Mouse (Mus musculus) gastrocnemius, postnatal 10 days (tissue): ENCODE measurements around the gene Ifi27. TPM values are rescaled to one million over a fixed set of nuclear protein-coding genes. Genes with fewer than 3 reads are reported as not detected.
A peak's percentile ranks its signal among the peaks of the same experiment; 100 is the strongest.
"Not testable (repeated sequence)": the region's sequence is repeated elsewhere in the genome, so short reads cannot be mapped to it uniquely, and the experiment has no call there.

Experiments used
- DNase-seq: peaks from one replicate; pipeline ENCODE4 v3.0.0; 2021; ENCODE audit warnings: mixed read lengths
- long read RNA-seq, 2 experiments: library from polyadenylated mRNA; stranded (forward); transcript quantifications; one replicate each; pipeline ENCODE4 v2.0.0; 2021
- total RNA-seq, 2 experiments: library from RNA; stranded (reverse); gene quantifications; 2 replicates each; pipeline ENCODE4 v1.2.3; 2021

Gene Ifi27
- 100 to 1,000 TPM; 104 to 113 TPM for total RNA-seq
- long read RNA-seq, experiment 1, transcript Ifi27-201 (6 exons, 889 nt): minor isoform, 6 of 52 reads
- long read RNA-seq, experiment 1, transcript Ifi27-205 (7 exons, 977 nt): major isoform, 36 of 52 reads
- long read RNA-seq, experiment 1, partial matches to known transcripts: 0 of 52 reads
- long read RNA-seq, experiment 1, other reads (novel, unspliced or antisense): 8 of 52 reads
- long read RNA-seq, experiment 2, transcript Ifi27-201 (6 exons, 889 nt): minor isoform, 5 of 46 reads
- long read RNA-seq, experiment 2, transcript Ifi27-205 (7 exons, 977 nt): major isoform, 35 of 46 reads
- long read RNA-seq, experiment 2, partial matches to known transcripts: 0 of 46 reads
- long read RNA-seq, experiment 2, other reads (novel, unspliced or antisense): 6 of 46 reads

GRCm38 (mm10) chr12:103433986-103434731, at the start of gene Ifi27:
Ifi27 (plus strand) TSS chr12:103434211.
- peak; percentile 33 for DNase-seq

- peak; percentile 94 for DNase-seq
Observed at GRCm38 (mm10) chr12:103388505-103389347, 45.3 kb upstream of the Ifi27 start, which contains the start of gene Otub2. Otub2 (plus strand) TSS chr12:103388682.

DNA sequence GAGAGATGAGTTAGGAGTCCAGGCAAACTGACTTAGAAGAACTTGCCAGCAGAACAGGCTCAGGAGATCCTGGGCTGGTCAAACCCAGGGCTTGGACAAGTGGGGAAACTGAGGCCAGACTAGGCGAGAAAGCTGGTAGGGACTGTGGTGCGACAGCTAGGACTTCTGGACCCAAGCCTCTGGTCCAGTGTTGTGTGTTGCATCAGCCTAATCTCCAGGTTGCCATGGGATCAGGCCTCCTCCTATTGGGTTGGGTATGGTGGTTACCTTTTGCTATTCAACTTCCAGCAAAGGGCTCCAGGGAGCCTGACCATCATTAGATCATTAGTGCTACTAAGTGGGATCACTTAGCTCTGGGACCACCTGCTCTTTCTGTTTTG, 44.7 kb upstream of the Ifi27 start:
- no peak for DNase-seq

DNA sequence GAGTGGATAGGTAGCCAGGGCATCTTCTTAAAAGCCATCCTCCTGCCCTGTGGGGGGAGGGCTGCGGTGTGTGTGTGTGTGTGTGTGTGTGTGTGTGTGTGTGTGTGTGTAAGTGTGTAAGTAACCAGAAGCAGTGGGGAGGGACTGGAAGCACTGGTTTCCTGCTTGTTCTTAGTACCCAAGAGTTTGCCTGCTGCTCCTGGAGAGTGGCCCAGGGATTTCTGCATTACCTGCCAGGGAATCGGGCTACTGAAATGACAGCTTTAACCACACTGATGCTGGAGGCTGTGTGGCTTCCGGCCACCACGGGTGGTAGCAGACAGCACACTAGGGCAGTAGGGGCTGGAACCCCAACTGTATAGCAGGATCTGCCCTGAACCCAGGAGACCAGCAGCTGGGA, 44.0 kb upstream of the Ifi27 start:
- no peak for DNase-seq

GRCm38 (mm10) chr12:103391098-103391497, 42.9 kb upstream of the Ifi27 start:
- no peak for DNase-seq

GRCm38 (mm10) chr12:103393528-103393927, 40.5 kb upstream of the Ifi27 start:
- DNase-seq: no peak

DNA sequence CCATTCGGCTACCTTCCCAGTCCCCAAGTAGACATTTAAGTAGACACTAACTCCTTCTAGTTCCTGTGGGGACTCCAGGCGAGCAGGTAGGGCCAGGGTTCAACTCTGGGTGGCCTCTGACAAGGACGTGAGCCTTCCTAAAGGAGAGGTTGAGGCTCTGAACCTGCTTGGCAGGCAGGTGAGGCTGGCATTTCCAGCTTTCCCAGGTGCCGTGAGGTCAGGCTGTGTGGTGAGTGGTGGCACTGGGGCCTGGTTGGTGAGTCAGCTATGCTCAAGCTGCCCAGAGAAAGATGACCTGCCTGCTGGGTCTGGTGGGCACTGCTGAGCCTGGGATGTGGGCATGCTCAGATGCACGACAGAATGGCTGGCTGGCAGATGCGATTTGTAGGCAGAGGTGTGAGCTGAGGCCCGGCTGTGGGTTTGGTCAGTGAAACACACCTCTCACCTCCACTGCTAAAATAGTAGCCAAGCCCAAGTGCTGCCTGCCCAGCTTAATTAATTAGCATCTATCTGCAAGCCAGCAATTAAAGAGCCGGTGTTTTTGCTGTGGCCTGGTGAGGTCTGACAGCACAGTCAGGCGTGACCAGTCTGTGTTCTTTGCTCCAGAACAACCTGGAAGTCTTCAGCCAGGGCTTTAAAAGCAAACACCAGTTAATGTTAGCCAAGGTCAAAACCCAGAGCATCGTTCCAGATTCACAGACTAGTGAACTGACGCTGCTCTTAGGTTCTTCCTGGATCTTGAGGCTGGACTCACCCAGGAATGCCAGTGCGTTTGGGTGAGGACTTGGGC, 38.3 kb upstream of the Ifi27 start:
- DNase-seq: no peak

- DNase-seq: no peak
Observed at GRCm38 (mm10) chr12:103396751-103397150, 37.3 kb upstream of the Ifi27 start.

GRCm38 (mm10) chr12:103404131-103404530, 29.9 kb upstream of the Ifi27 start:
- no peak for DNase-seq

GRCm38 (mm10) chr12:103407720-103408119, 26.3 kb upstream of the Ifi27 start, which contains the start of gene 9330161L09Rik:
9330161L09Rik (minus strand) TSS chr12:103407820.
- no peak for DNase-seq

- no peak for DNase-seq
Observed at GRCm38 (mm10) chr12:103408144-103408543, 25.9 kb upstream of the Ifi27 start.

DNA sequence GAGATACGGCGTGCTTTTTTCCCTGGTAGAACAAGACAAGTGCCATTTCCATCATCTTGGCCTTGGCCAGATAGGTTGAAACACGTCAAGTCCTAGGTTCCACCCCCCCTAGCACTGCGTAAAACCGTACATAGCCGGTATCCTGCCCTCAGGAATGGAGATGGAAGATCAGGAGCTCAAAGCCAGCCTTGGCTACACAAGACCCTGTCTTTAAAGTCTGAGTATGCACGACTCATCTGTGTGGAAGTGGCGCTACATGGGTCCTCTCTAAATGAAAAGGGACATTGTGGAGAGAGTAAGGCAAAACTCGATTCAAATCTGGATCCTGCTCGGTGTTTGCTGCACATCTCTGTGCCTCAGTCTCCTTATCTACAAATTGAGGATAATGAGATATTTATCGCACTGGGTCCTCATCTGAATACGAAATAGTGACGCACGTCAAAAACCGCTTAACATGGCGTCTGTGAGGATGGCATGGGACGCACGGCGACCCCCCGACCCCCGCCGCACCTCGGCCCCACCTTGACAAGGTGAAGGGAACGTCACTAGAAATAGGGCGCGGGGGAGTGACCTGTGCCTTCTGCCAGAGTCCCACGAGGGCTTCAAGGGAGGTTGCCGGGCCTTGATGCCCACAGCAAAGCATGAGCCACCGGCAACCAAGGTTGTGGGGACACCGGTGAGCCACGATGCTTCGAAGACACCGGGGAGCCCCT, 8.8 kb upstream of the Ifi27 start:
- DNase-seq: no peak

DNA sequence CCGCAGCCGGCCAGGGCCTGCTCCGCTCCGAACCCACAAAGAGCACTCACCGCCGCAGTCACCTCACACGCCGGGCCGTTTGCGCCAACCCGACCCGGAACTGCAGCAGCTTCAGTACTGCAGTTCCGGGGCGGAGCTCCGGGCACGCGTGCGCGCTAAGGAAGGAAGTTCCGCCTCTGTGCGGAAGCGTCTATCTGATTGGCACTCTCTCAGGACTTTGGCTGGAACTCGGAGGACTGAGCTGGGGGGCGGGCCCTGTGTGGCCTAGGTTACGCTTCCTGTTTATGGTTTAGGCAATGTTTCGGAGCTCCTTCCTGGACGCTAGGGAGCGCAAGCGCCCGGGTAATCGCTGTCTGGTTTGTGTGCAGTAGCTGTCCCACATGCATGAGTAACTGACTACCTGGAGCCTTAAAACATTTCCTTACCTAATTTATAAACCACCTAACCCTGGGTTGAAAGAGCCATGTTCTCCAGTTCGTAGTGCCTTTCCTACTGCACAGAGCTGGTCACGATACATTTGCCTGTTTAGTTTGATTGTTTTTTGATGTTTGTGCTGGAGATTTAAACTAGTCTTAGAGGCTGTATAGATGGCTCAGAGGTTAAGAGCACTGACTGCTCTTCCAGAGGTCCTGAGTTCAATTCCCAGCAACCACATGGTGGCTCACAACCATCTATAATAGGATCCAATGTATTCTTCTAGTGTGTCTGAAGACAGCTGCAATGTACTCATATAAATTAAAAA, 8.1 kb upstream of the Ifi27 start, which contains the start of gene Ddx24:
Gene Ddx24 (minus strand): TSS at position 102 of the 742 bp plus-strand sequence.
- peak; percentile 93 for DNase-seq

GRCm38 (mm10) chr12:103426710-103427109, 7.3 kb upstream of the Ifi27 start:
- DNase-seq: no peak

- DNase-seq: no peak
Observed at GRCm38 (mm10) chr12:103433430-103433829, 581 bp upstream of the Ifi27 start.

- DNase-seq: no peak
Observed at GRCm38 (mm10) chr12:103434861-103435260, 850 bp downstream of the Ifi27 start.

GRCm38 (mm10) chr12:103437601-103438000, 3.6 kb downstream of the Ifi27 start:
- DNase-seq: no peak

GRCm38 (mm10) chr12:103443524-103443923, 9.5 kb downstream of the Ifi27 start, which contains the start of gene Ifi27l2a:
Ifi27l2a (minus strand) TSS chr12:103443680.
- DNase-seq: no peak

GRCm38 (mm10) chr12:103444261-103444660, 10.2 kb downstream of the Ifi27 start:
- DNase-seq: not testable (repeated sequence)

GRCm38 (mm10) chr12:103445060-103445459, 11.0 kb downstream of the Ifi27 start:
- DNase-seq: no peak
